10 mouse cellular contexts compared by ENCODE assay signal in genomic region chr10:76118741-76119140, GRCm38 (mm10). TPM values are rescaled to one million over a fixed set of nuclear protein-coding genes. Genes with fewer than 3 reads are reported as not detected.
DNase-seq lines count a peak whose midpoint lies in the region; ATAC-seq and TF ChIP-seq lines count a peak whose summit lies in the region.
"Had no signal": no experiment of that assay in that cellular context is flagged by ENCODE, and none has a peak within 500 bp of the region (broad histone marks: within the 10 kb centered on the region; RNA-seq: fewer than 3 reads in every experiment).

No protein-coding gene starts in this region.

- peaks cover 25% of the 10 kb centered on the region for H3K4me1 ChIP-seq in E14TG2a.4 (replicated peaks; ENCODE audit: low read depth, low read length)
- H3K4me1 ChIP-seq in liver, postnatal 0 days (ENCODE audit: insufficient read depth), result peaks cover 4% of the 10 kb centered on the region
- H3K4me1 ChIP-seq in hindbrain, embryonic 12.5 days, result no peaks in the 10 kb centered on the region
- H3K4me1 ChIP-seq: embryonic facial prominence, embryonic 12.5 days had no signal

- no peaks in the 10 kb centered on the region for H3K36me3 ChIP-seq in E14TG2a.4 (ENCODE audit: insufficient read depth, low read length)
- H3K36me3 ChIP-seq in liver, postnatal 0 days (replicated peaks; ENCODE audit: insufficient read depth, low read length), result no peaks in the 10 kb centered on the region
- H3K36me3 ChIP-seq in hindbrain, embryonic 12.5 days, result no peaks in the 10 kb centered on the region
- H3K36me3 ChIP-seq: embryonic facial prominence, embryonic 12.5 days had no signal

- H3K9ac ChIP-seq in liver, postnatal 0 days (replicated peaks), result no peak overlapping the region
- H3K9ac ChIP-seq in hindbrain, embryonic 12.5 days, result no peak overlapping the region
- H3K9ac ChIP-seq: embryonic facial prominence, embryonic 12.5 days had no signal

- H3K27me3 ChIP-seq in E14TG2a.4 (ENCODE audit: insufficient read depth, low read length), result no peaks in the 10 kb centered on the region
- no peaks in the 10 kb centered on the region for H3K27me3 ChIP-seq in liver, postnatal 0 days (ENCODE audit: insufficient read depth, low read length)
- no peaks in the 10 kb centered on the region for H3K27me3 ChIP-seq in hindbrain, embryonic 12.5 days
- H3K27me3 ChIP-seq: embryonic facial prominence, embryonic 12.5 days had no signal

- H3K4me3 ChIP-seq in E14TG2a.4 (replicated peaks; ENCODE audit: low read length), result no peak overlapping the region
- no peak overlapping the region for H3K4me3 ChIP-seq in liver, postnatal 0 days (ENCODE audit: low read depth, low read length)
- no peak overlapping the region for H3K4me3 ChIP-seq in hindbrain, embryonic 12.5 days
- H3K4me3 ChIP-seq: embryonic facial prominence, embryonic 12.5 days had no signal

- H3K4me2 ChIP-seq in liver, postnatal 0 days (ENCODE audit: low read depth, low read length), result no peak overlapping the region
- no peak overlapping the region for H3K4me2 ChIP-seq in hindbrain, embryonic 12.5 days (replicated peaks)
- H3K4me2 ChIP-seq: embryonic facial prominence, embryonic 12.5 days had no signal

- ATAC-seq in liver, postnatal 0 days, result no peak
- ATAC-seq in hindbrain, embryonic 12.5 days (ENCODE audit: low FRiP score), result no peak

- H3K9me3 ChIP-seq in E14TG2a.4 (ENCODE audit: low read length), result no peaks in the 10 kb centered on the region
- H3K9me3 ChIP-seq in liver, postnatal 0 days (ENCODE audit: low read length), result no peaks in the 10 kb centered on the region
- H3K9me3 ChIP-seq in hindbrain, embryonic 12.5 days (replicated peaks), result no peaks in the 10 kb centered on the region
- H3K9me3 ChIP-seq: embryonic facial prominence, embryonic 12.5 days had no signal

- TF ChIP-seq CTCF in E14TG2a.4 (conservative IDR thresholded peaks at IDR 0.05; ENCODE audit: low read length), result peak; percentile 86
- peak; percentile 54 for TF ChIP-seq CTCF in liver, postnatal 0 days (IDR thresholded peaks at IDR 0.05; ENCODE audit: low read depth)

- peak; percentile 9 for DNase-seq in layer of hippocampus, adult 11-12 months (ENCODE audit: low spot score)
- DNase-seq in layer of hippocampus, adult 8-10 months (ENCODE audit: low spot score in 2 of 2), result no peak
- peak; percentile 43 for DNase-seq in WW6 (ENCODE audit: low read depth, low spot score)
- DNase-seq in liver, postnatal 0 days, result peak; percentile 62
- DNase-seq in urinary bladder, postnatal 25 days (ENCODE audit: low spot score), result no peak
- no peak for DNase-seq in adrenal gland, postnatal 4 days (ENCODE audit: low spot score in 2 of 2)

- no peak for TF ChIP-seq EP300 in liver, postnatal 0 days (IDR thresholded peaks at IDR 0.05; ENCODE audit: low read depth)

- H3K27ac ChIP-seq in liver, postnatal 0 days (ENCODE audit: low read depth), result no peak overlapping the region
- no peak overlapping the region for H3K27ac ChIP-seq in hindbrain, embryonic 12.5 days
- H3K27ac ChIP-seq: embryonic facial prominence, embryonic 12.5 days had no signal

- 4% methylated on average over 1 of the region's 1 CpGs for WGBS in liver, postnatal 0 days (ENCODE audit: insufficient replicate concordance)
- 21% methylated on average over 1 of the region's 1 CpGs for WGBS in hindbrain, embryonic 12.5 days

RNA-seq across cellular contexts. Expression of gene Slc5a4b, which starts 8.0 kb away (rescaled TPM):
- total RNA-seq in layer of hippocampus, adult 8-10 months (2022), result not detected
- polyA plus RNA-seq in liver, postnatal 0 days (2015; fragmentation: Nextera tagmentation; extraction: Ambion mirVana), result not detected in 2 replicates
- not detected for total RNA-seq in adrenal gland, postnatal 4 days (2021)
- polyA plus RNA-seq in hindbrain, embryonic 12.5 days (2016; fragmentation: Nextera tagmentation; extraction: Ambion mirVana), result not detected in 2 replicates
- total RNA-seq: layer of hippocampus, postnatal 25 days had no signal

RNA-seq across cellular contexts. Expression of gene Slc5a4a, which starts 28.5 kb away (rescaled TPM):
- not detected for total RNA-seq in layer of hippocampus, adult 8-10 months (2022)
- polyA plus RNA-seq in liver, postnatal 0 days (2015; fragmentation: Nextera tagmentation; extraction: Ambion mirVana), result not detected in 2 replicates
- total RNA-seq in adrenal gland, postnatal 4 days (2021), result not detected
- polyA plus RNA-seq in hindbrain, embryonic 12.5 days (2016; fragmentation: Nextera tagmentation; extraction: Ambion mirVana), result not detected in 2 replicates
- total RNA-seq: layer of hippocampus, postnatal 25 days had no signal
- polyA plus RNA-seq: embryonic facial prominence, embryonic 12.5 days had no signal

Comparison
In these comparisons a context has a peak if more than half of its experiments do, and no peak if none do; other contexts are left out.
1. DNase-seq: peak in layer of hippocampus, adult 11-12 months (single experiment), WW6 (single experiment) and liver, postnatal 0 days (single experiment); none in layer of hippocampus, adult 8-10 months (0 of 2), urinary bladder, postnatal 25 days (single experiment) and adrenal gland, postnatal 4 days (0 of 2).